Mouse (Mus musculus): ENCODE measurements around the gene Chd5.

DNA sequence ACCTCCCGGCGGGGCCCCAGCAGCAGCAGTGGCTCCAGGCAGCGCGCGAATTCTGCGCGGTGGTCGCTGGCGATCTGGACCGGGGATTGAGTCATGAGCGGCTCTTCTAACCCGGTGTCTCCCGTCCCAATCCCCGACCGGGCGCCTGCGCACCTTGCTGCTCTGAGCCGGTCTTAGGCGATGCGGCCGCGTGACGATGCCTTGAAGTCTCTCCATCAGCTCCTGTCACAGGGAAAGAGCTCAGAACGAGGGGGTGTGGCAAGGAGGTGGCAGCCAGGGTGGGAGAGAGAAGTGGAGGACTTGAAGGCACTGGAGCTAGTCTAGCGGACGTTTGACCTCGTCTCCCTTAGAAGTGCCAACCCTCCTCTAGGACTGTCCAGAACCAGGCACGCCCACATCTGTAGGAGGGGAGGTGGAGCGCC, 25.2 kb upstream of the Chd5 start:
- TF ChIP-seq CTCF (IDR thresholded peaks at IDR 0.05; ENCODE audit: extremely low read depth, insufficient read length, insufficient replicate concordance, low read depth, low read length) (no peak), POLR2A (IDR thresholded peaks at IDR 0.05; ENCODE audit: low read depth, low read length) (no peak)

Measured in small intestine, adult 2 months (tissue).